Mouse (Mus musculus): ENCODE results near the gene Fancl. TPM values are rescaled to one million over a fixed set of nuclear protein-coding genes. Genes with fewer than 3 reads are reported as not detected.

Fancl gene
- polyA plus RNA-seq, 1 experiment from 2014 or later: 26.9 TPM

DNA sequence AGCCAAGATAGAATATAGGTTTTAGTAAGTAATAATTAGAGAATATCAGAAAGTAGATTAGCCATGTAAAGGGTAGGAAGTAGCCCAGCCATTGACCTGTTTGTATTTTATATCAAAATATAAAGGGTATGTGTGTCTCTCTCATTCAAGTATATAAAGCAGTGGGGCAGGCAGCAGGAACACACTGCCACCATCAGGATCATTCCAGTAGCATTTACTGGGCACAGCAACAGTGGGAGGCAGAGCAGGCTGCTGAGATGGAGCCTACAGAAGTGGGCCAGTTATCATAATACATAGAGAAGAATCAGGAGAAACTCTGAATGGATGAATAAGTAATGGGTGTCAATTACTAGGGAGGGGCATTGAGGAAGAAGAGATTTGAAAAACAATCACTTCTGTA, 127.7 kb downstream of the Fancl start:
- Histone ChIP-seq H3K36me3 (no peaks in the 10 kb centered on the region; the same call in 1 of the 2 replicates), H3K4me2 (no peak overlapping the region), H3K4me3 (replicated peaks) (no peak overlapping the region), H3K9ac (no peak overlapping the region), H3K27me3 (no peaks in the 10 kb centered on the region), H3K9me3 (replicated peaks) (no peaks in the 10 kb centered on the region), H3K4me1 (no peaks in the 10 kb centered on the region), H3K27ac (no peak overlapping the region)
- ATAC-seq (replicated peaks; ENCODE audit: low FRiP score): no peak

DNA sequence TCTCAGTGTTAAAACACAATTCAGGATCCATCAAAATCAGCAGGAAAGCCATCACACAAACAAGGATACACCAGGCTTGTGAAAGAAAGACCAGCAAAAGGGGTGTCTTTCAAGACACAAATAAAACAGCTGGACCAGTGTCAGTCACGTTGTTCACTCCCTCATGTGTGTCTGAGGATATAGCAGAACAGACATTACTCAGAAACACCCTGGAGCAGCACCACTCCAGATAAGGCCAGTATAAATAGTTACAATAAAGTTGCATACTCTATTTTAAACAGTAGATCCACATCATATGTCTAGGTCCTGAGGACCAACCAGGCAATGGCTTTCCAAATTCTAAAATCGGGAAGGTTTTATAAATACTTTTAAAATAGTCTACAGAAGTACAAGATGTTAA, 130.2 kb downstream of the Fancl start:
- Histone ChIP-seq H3K4me3 (replicated peaks) (no peak overlapping the region), H3K27ac (no peak overlapping the region), H3K27me3 (no peaks in the 10 kb centered on the region), H3K36me3 (no peaks in the 10 kb centered on the region), H3K4me1 (no peaks in the 10 kb centered on the region), H3K9ac (no peak overlapping the region), H3K4me2 (no peak overlapping the region), H3K9me3 (replicated peaks) (no peaks in the 10 kb centered on the region)
- ATAC-seq (replicated peaks; ENCODE audit: low FRiP score): no peak
- WGBS: 81% methylated on average over 2 of the region's 2 CpGs

DNA sequence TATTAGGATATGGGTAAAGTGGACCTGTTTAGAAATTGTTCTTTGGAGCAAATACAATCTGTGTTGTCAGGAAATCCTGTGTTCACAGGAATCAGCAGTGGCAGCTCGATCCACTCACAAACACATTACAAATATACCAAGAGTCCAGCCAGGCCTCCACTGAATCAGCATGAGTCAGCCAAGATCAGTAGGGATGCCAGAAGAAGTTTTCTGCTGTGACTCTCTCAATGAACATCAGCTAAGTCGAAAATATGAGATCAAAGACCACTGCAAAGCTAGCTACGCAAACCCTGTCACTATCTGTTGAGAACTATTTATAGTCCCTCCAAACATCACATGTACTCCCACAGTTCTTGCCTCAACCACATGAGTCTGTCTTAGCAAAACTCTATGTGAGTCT, 133.1 kb downstream of the Fancl start:
- WGBS: 82% methylated on average over 3 of the region's 3 CpGs
- Histone ChIP-seq H3K27ac (no peak overlapping the region), H3K36me3 (no peaks in the 10 kb centered on the region), H3K9me3 (replicated peaks) (no peaks in the 10 kb centered on the region), H3K9ac (no peak overlapping the region), H3K27me3 (no peaks in the 10 kb centered on the region), H3K4me1 (no peaks in the 10 kb centered on the region), H3K4me3 (replicated peaks) (no peak overlapping the region), H3K4me2 (no peak overlapping the region)
- no peak for ATAC-seq (replicated peaks; ENCODE audit: low FRiP score)

Other genes with a start within 250 kb of the Fancl start
- 3.0 and 3.5 TPM in 2 replicates for gene 5730522E02Rik, start 175.4 kb upstream of the Fancl start, polyA plus RNA-seq (2015; fragmentation: Nextera tagmentation; extraction: Ambion mirVana)
- not detected in 2 replicates for gene Gm6899, start 207.1 kb downstream of the Fancl start, polyA plus RNA-seq (2015; fragmentation: Nextera tagmentation; extraction: Ambion mirVana)
- 18.3 and 19.4 TPM in 2 replicates for gene Vrk2, start 207.9 kb downstream of the Fancl start, polyA plus RNA-seq (2015; fragmentation: Nextera tagmentation; extraction: Ambion mirVana)